Mouse (Mus musculus) liver, adult (tissue): Measurements from ENCODE around the gene Rgs11.

Experiments used
- GATA4 ChIP-seq: IDR thresholded peaks from 2 replicates; pipeline ENCODE4 v1.6.1; 2014; ENCODE audit warnings: mild to moderate bottlenecking, low read length; ENCODE audit not compliant: insufficient replicate concordance

The Rgs11 gene

GRCm38 (mm10) chr17:26221508-26221907 lies 18.8 kb downstream of the Rgs11 start:
- no peak for TF ChIP-seq GATA4

- no peak for TF ChIP-seq GATA4
Measured at GRCm38 (mm10) chr17:26225150-26225549, 22.4 kb downstream of the Rgs11 start.

GRCm38 (mm10) chr17:26229776-26230175 lies 27.0 kb downstream of the Rgs11 start:
- no peak for TF ChIP-seq GATA4

- TF ChIP-seq GATA4: no peak
Measured at GRCm38 (mm10) chr17:26231156-26231555, 28.4 kb downstream of the Rgs11 start.

- no peak for TF ChIP-seq GATA4
Measured at GRCm38 (mm10) chr17:26232863-26233262, 30.1 kb downstream of the Rgs11 start.

GRCm38 (mm10) chr17:26234386-26234785 lies 31.6 kb downstream of the Rgs11 start:
- TF ChIP-seq GATA4: no peak

- no peak for TF ChIP-seq GATA4
Measured at GRCm38 (mm10) chr17:26235077-26235815, 32.5 kb downstream of the Rgs11 start.

- TF ChIP-seq GATA4: no peak
Measured at GRCm38 (mm10) chr17:26237667-26238066, 34.9 kb downstream of the Rgs11 start.

- TF ChIP-seq GATA4: no peak
Measured at GRCm38 (mm10) chr17:26239551-26239950, 36.8 kb downstream of the Rgs11 start.

- no peak for TF ChIP-seq GATA4
Measured at GRCm38 (mm10) chr17:26240120-26240790, 37.5 kb downstream of the Rgs11 start.

GRCm38 (mm10) chr17:26240990-26241389 lies 38.2 kb downstream of the Rgs11 start:
- TF ChIP-seq GATA4: no peak

- no peak for TF ChIP-seq GATA4
Measured at GRCm38 (mm10) chr17:26243471-26244100, 40.8 kb downstream of the Rgs11 start.

- no peak for TF ChIP-seq GATA4
Measured at GRCm38 (mm10) chr17:26244101-26244841, 41.5 kb downstream of the Rgs11 start, which contains the start of gene Fam234a. Fam234a (minus strand) TSS chr17:26244242.

- no peak for TF ChIP-seq GATA4
Measured at GRCm38 (mm10) chr17:26251886-26252538, 49.3 kb downstream of the Rgs11 start.
